ENCODE assay signal across 8 mouse cellular contexts in the genomic region with DNA sequence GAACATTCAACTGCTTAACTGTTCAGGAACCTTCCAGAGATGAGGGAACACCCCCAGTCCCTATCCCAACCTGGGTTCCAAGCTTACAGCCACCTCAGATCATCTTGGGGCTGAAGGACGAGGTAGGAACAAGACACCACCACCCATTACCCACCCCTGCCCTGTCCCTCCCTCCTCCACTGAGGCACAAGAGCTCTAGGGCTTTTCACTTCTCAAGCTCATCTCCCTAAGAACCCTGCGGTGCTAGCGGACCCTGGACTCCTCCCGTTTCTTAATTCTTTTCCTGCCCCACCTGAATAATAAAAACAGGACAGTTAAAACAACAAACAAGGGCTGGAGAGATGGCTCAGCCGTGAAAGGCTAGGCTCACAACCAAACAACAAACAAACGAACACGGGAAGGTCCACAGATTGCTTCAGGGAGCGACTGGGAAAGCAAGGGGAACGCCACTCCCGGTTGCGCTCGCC. TPM values are rescaled to one million over a fixed set of nuclear protein-coding genes. Genes with fewer than 3 reads are reported as not detected.
DNase-seq lines count a peak whose midpoint lies in the region; ATAC-seq and TF ChIP-seq lines count a peak whose summit lies in the region.

No protein-coding gene starts in this region.

- H3K36me3 ChIP-seq in heart, embryonic 11.5 days (ENCODE audit: control insufficient read depth, insufficient read depth, low read length): no peaks in the 10 kb centered on the region
- no peaks in the 10 kb centered on the region for H3K36me3 ChIP-seq in liver, embryonic 13.5 days

- H3K9ac ChIP-seq in heart, embryonic 11.5 days (ENCODE audit: low read depth, low read length): peak overlapping the region; percentile 77
- H3K9ac ChIP-seq in liver, embryonic 13.5 days: peak overlapping the region; percentile 83

- peak overlapping the region; percentile 61 for H3K27ac ChIP-seq in bone marrow macrophage, adult 2 months (ENCODE audit: insufficient read depth, low read depth, low read length)
- H3K27ac ChIP-seq in heart, embryonic 11.5 days (ENCODE audit: low read depth, low read length): no peak overlapping the region
- peak overlapping the region; percentile 41; the same call in 1 of the 2 replicates for H3K27ac ChIP-seq in liver, embryonic 13.5 days
- H3K27ac ChIP-seq in olfactory bulb, adult 2 months (ENCODE audit: insufficient read depth, low read depth, low read length): no peak overlapping the region

- H3K4me1 ChIP-seq in lung, adult 2 months (ENCODE audit: control insufficient read depth, insufficient read depth, low read length): peaks cover 13% of the 10 kb centered on the region
- peaks cover 17% of the 10 kb centered on the region for H3K4me1 ChIP-seq in bone marrow macrophage, adult 2 months (ENCODE audit: control insufficient read depth, insufficient read depth, low read length)
- peaks cover 4% of the 10 kb centered on the region; the same call in 1 of the 2 replicates for H3K4me1 ChIP-seq in heart, embryonic 11.5 days (ENCODE audit: control insufficient read depth, insufficient read depth, low read length)
- peaks cover 32% of the 10 kb centered on the region for H3K4me1 ChIP-seq in liver, embryonic 13.5 days (replicated peaks)
- H3K4me1 ChIP-seq in olfactory bulb, adult 2 months (ENCODE audit: control insufficient read depth, insufficient read depth, low read length): peaks cover 5% of the 10 kb centered on the region

- H3K4me3 ChIP-seq in lung, adult 2 months (replicated peaks; ENCODE audit: extremely low read depth, low read depth, low read length): peak overlapping the region; percentile 94
- H3K4me3 ChIP-seq in bone marrow macrophage, adult 2 months (ENCODE audit: insufficient read depth, low read length): peak overlapping the region; percentile 71
- H3K4me3 ChIP-seq in heart, embryonic 11.5 days (ENCODE audit: low read depth, low read length): peak overlapping the region; percentile 79
- H3K4me3 ChIP-seq in liver, embryonic 13.5 days (replicated peaks): peak overlapping the region; percentile 80
- peak overlapping the region; percentile 62 for H3K4me3 ChIP-seq in olfactory bulb, adult 2 months (ENCODE audit: insufficient read depth, low read depth, low read length)

- no peak for DNase-seq in lung, adult 2 months
- no peak for DNase-seq in lung, postnatal 25 days (ENCODE audit: low spot score)
- DNase-seq in liver, embryonic 13.5 days: no peak
- no peak for DNase-seq in B cell, adult 2 months
- DNase-seq in spleen, postnatal 14 days (ENCODE audit: low spot score in 2 of 2): no peak

- H3K27me3 ChIP-seq in heart, embryonic 11.5 days (ENCODE audit: control insufficient read depth, insufficient read depth, low read length): peaks cover 25% of the 10 kb centered on the region
- peaks cover 30% of the 10 kb centered on the region for H3K27me3 ChIP-seq in liver, embryonic 13.5 days

- under 1% methylated on average over 12 of the region's 12 CpGs for WGBS in lung, adult 2 months
- WGBS in heart, embryonic 11.5 days (ENCODE audit: insufficient replicate concordance): 2% methylated on average over 12 of the region's 12 CpGs
- 3% methylated on average over 12 of the region's 12 CpGs for WGBS in liver, embryonic 13.5 days (ENCODE audit: insufficient replicate concordance)
- WGBS in olfactory bulb, adult 2 months: 5% methylated on average over 12 of the region's 12 CpGs

- TF ChIP-seq CTCF in lung, adult 2 months (IDR thresholded peaks at IDR 0.05; ENCODE audit: insufficient read depth, low read length): no peak
- TF ChIP-seq CTCF in bone marrow macrophage, adult 2 months (IDR thresholded peaks at IDR 0.05; ENCODE audit: low read depth, low read length): no peak
- no peak for TF ChIP-seq CTCF in olfactory bulb, adult 2 months (IDR thresholded peaks at IDR 0.05; ENCODE audit: insufficient read depth, low read depth, low read length)

- H3K4me2 ChIP-seq in heart, embryonic 11.5 days: peak overlapping the region; percentile 96
- H3K4me2 ChIP-seq in liver, embryonic 13.5 days: peak overlapping the region; percentile 87

- no peaks in the 10 kb centered on the region for H3K9me3 ChIP-seq in heart, embryonic 11.5 days (replicated peaks; ENCODE audit: control insufficient read depth, low read length)
- no peaks in the 10 kb centered on the region for H3K9me3 ChIP-seq in liver, embryonic 13.5 days (replicated peaks)

- no peak for ATAC-seq in heart, embryonic 11.5 days (replicated peaks; ENCODE audit: insufficient number of reproducible peaks, low FRiP score, low TSS enrichment)
- no peak for ATAC-seq in liver, embryonic 13.5 days (ENCODE audit: low read depth)

- TF ChIP-seq POLR2A in lung, adult 2 months (IDR thresholded peaks at IDR 0.05; ENCODE audit: borderline replicate concordance, extremely low read depth, low read depth, low read length): peak; percentile 21; the same call in 1 of the 2 replicates
- TF ChIP-seq POLR2A in bone marrow macrophage, adult 2 months (IDR thresholded peaks at IDR 0.05; ENCODE audit: borderline replicate concordance, low read depth, low read length): no peak
- TF ChIP-seq POLR2A in olfactory bulb, adult 2 months (IDR thresholded peaks at IDR 0.05; ENCODE audit: insufficient read depth, low read depth, low read length): no peak

RNA-seq across cellular contexts. Expression of a gene that starts 0.7 kb away (rescaled TPM):
- 7.5 and 10.0 TPM in 2 replicates for polyA plus RNA-seq in lung, adult 2 months (2012; rRNA removed)
- polyA plus RNA-seq in bone marrow macrophage, adult 2 months (2012; ENCODE audit: insufficient read depth, insufficient read length, missing spikeins): 134 and 148 TPM in 2 replicates
- polyA plus RNA-seq in heart, embryonic 11.5 days (2014; fragmentation: Nextera tagmentation; extraction: Ambion mirVana): 0.29 and 0.35 TPM in 2 replicates
- polyA plus RNA-seq in liver, embryonic 13.5 days (2015; fragmentation: Nextera tagmentation; extraction: Ambion mirVana): 0.48 and 0.94 TPM in 2 replicates
- not detected in 2 replicates for polyA plus RNA-seq in olfactory bulb, adult 2 months (2012; ENCODE audit: insufficient read depth, insufficient read length, low replicate concordance, missing spikeins)

Comparison
In these comparisons a context has a peak if more than half of its experiments do, and no peak if none do; other contexts are left out.
1. H3K27ac ChIP-seq: peak in bone marrow macrophage, adult 2 months (single experiment) and liver, embryonic 13.5 days (single experiment); none in heart, embryonic 11.5 days (single experiment) and olfactory bulb, adult 2 months (single experiment).
2. Peak in every context shown above with its lines, with median percentiles within 50 percentile points of each other: H3K4me3 ChIP-seq.